Mouse (Mus musculus): ENCODE data around the gene Aqp5.

The Aqp5 gene

GRCm38 (mm10) chr15:99590429-99591084 lies at the start of gene Aqp5:
Gene Aqp5 (plus strand): TSS chr15:99590782.
- peak; percentile 45 for DNase-seq (ENCODE audit: low spot score)

DNA sequence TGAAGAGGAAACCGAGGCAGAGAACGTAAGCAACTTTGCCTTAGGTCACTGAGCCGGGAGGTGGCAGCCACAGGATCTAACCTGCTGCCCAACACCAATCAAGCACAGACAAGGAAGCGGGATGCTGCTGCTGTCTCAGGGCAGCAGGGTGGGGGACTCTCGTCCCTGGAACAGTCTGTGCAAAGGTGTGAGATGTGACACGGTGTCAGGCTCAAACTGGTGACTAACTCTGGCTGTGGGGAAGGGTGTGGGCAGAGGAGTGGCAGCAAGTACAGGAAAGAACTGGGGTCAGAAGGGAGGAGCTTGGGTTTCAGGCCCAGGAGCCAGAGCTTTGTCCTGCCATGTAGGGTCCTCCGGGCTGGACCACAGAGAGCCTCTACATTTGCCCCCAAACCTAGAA lies 46.5 kb upstream of the Aqp5 start:
- DNase-seq (ENCODE audit: low spot score) = no peak

DNA sequence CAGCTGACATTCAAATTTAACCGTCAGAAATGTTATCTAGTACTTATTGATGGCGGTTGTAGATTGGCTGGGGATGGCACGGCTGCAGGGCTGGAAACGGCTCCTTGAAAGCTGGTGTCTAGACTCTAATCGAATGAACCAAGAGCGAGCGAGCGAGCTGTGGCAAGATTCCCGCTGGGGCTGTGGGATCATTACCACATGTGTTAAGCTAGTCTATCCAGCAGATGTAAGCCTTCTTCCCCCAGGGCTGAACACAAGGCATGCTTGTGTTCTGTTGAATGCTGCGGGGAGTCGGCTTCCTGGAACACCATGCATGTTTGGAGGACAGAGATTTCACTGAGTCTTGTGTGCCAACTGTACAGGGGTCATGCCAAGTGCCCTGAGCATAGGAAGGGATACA lies 44.0 kb upstream of the Aqp5 start:
- no peak for DNase-seq (ENCODE audit: low spot score)

- no peak for DNase-seq (ENCODE audit: low spot score)
Observed at GRCm38 (mm10) chr15:99547732-99548131, 42.9 kb upstream of the Aqp5 start.

DNA sequence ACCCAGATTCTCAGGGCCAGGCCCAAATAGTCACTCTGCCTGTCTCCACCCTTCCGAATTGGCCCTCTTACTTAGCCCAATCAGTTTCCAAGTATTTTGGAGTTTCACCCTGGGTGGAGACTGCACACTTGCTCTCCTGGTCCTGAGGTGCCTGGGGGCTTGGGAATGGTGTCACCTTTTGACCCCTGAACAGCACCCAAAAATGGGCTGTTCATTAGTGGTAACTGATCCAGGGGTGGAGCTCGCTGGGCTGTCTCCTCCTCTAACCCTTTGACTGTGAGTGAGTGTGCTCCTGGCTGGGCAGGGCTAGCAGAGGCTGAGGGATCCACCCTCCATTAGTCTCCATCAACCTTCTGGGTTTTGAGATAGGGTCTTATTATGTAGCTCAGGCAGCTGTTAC lies 40.7 kb upstream of the Aqp5 start:
- DNase-seq (ENCODE audit: low spot score) = no peak

DNA sequence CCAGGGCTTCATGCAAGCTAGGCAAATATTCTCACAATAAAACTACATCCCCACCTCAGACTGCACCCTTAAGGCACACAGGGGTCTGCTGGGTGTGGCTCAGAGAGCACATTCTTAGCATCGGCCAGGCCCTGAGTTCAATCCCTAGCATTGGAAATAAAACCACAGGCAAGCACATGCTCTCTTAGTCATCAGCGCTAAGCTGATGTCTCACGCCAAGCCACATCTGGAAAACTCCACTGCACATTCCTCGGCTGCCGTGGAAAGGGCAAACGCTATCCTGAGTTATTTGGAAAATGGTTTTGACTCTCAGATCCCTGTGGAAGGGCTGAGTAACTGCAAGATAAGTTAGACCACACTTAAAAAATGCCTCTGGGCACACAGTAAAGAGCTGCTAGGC lies 36.8 kb upstream of the Aqp5 start:
- no peak for DNase-seq (ENCODE audit: low spot score)

DNA sequence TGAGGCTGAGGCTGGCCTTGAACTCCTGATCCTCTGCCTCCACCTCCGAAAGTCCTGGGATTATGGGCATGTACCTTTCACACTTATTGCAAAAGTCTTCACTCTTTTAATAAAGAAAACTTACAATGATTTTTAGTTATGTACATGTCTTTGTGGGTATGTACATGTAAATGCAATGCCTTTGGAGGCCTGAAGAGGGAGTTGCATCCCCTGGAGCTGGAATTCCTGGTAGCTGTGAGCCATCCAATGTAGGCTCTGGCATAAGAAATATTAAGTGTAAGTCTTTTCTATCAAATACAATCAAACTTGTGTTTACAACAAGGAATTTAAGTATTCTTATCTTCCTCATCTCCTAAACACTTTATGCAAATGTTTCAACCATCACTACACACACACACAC lies 31.6 kb upstream of the Aqp5 start:
- no peak for DNase-seq (ENCODE audit: low spot score)

DNA sequence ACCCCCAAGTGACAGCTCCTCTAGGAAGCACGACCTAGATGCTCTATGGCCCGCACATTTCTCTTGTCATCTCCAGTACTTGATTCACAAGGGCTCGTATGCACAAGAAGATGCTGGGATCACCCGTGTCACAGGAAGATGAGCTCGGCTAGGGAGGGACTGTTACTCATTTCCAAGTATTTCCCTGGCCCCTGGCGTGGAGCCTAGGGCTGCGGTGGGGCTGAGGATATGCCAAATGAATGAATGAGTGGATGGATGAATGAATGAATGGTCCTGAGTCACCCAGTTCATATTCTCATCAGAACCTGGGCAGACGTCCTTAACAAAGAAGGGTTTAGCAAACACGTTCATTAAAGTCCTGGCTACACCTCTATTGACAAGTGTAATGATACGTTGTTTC lies 30.3 kb upstream of the Aqp5 start:
- no peak for DNase-seq (ENCODE audit: low spot score)

DNA sequence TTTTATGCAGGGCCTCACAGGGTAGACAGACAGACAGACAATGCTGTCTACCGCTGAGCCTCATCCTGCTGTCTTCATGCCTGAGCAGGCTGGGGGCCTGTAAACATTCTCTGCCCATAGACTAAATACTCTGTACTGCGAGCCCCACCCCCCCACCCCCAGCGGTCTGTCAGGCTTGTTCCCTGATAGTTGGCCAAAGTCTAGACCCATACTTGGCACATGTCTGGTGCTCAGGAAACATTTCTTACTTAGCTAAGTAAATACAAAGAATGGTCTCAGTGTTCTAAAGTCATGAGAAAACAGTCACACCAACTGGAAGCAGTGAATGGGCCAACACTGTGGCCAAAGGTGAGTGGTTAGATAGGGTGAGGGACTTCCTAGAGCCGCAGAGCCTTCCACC lies 23.2 kb upstream of the Aqp5 start:
- DNase-seq (ENCODE audit: low spot score) = no peak

- DNase-seq (ENCODE audit: low spot score) = no peak
Observed at GRCm38 (mm10) chr15:99568682-99569081, 21.9 kb upstream of the Aqp5 start.

DNA sequence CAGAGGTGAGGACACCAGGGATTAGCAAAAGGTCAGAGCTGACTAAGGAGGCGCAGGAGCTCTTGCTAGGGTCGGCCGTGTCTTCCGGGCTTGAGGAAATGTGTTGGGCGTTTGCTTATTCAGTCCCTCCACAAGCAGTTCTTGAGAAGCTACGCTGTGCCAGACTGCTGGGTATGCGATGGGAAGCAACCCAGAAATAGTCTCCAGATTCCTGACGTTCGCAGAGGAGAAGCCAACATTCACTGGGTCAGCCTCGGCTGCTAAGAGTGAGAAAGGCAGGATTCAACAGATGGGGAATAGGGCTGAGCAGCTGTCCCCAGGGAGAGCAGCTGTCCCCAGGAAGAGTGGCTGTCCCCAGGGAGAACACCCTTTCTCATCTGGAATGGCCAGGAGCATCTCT lies 21.5 kb upstream of the Aqp5 start:
- DNase-seq (ENCODE audit: low spot score) = no peak

DNA sequence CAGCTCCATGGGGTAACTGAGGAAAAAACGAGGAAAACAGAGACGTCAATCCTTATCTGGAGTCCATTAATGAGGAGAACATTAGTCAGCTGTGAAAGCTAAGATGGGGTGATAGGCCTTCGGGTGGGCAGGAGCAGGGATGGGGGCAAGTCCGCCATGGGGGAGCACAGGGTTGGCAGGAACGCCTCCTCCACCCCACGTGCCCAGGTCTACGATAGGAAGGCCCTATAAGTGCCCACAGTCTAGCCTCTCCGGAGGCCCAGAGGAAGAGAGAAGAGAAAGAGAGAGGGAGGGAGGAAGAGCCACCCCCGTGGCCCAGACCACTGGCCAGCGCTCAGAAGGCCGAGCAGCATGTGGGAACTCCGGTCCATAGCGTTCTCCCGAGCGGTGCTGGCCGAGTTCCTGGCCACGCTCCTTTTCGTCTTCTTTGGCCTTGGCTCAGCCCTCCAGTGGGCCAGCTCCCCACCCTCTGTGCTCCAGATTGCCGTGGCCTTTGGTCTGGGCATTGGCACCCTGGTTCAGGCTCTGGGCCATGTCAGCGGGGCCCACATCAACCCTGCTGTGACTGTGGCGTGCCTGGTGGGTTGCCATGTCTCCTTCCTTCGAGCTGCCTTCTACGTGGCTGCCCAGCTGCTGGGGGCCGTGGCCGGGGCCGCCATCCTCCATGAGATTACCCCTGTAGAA lies 11.6 kb upstream of the Aqp5 start, which contains the start of gene Aqp2:
Gene Aqp2 (plus strand): TSS at position 254 of the 684 bp plus-strand sequence.
- DNase-seq (ENCODE audit: low spot score) = peak; percentile 55

- peak; percentile 53 for DNase-seq (ENCODE audit: low spot score)
Observed at GRCm38 (mm10) chr15:99583463-99584344, 6.9 kb upstream of the Aqp5 start.

- no peak for DNase-seq (ENCODE audit: low spot score)
Observed at GRCm38 (mm10) chr15:99584407-99585202, 6.0 kb upstream of the Aqp5 start.

- DNase-seq (ENCODE audit: low spot score) = no peak
Observed at GRCm38 (mm10) chr15:99585741-99586140, 4.8 kb upstream of the Aqp5 start.

DNA sequence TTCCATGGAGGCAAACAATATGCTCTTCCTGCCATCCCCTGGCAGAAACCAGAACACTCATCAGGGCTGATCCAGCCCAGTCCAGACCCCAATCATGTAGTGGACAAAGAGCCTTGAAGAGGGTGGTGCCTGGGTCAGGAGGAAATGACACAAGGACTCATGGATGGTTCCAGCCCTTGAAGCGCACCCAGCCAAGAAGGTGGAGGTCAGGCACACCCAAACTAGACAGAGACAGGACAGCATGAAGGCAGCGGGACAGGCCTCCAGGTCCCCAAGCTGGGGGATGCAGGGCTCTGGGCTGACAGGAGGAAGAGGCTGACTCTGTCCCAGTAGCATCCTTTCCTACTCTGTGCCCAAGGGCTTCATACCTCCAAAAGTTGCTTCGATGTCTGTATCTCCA lies 4.1 kb upstream of the Aqp5 start:
- no peak for DNase-seq (ENCODE audit: low spot score)

- DNase-seq (ENCODE audit: low spot score) = no peak
Observed at GRCm38 (mm10) chr15:99589237-99589636, 1.3 kb upstream of the Aqp5 start.

GRCm38 (mm10) chr15:99589704-99590103 lies 878 bp upstream of the Aqp5 start:
- DNase-seq (ENCODE audit: low spot score) = no peak

GRCm38 (mm10) chr15:99592177-99592576 lies 1.6 kb downstream of the Aqp5 start:
- no peak for DNase-seq (ENCODE audit: low spot score)

- no peak for DNase-seq (ENCODE audit: low spot score)
Observed at GRCm38 (mm10) chr15:99592877-99593276, 2.3 kb downstream of the Aqp5 start.

DNA sequence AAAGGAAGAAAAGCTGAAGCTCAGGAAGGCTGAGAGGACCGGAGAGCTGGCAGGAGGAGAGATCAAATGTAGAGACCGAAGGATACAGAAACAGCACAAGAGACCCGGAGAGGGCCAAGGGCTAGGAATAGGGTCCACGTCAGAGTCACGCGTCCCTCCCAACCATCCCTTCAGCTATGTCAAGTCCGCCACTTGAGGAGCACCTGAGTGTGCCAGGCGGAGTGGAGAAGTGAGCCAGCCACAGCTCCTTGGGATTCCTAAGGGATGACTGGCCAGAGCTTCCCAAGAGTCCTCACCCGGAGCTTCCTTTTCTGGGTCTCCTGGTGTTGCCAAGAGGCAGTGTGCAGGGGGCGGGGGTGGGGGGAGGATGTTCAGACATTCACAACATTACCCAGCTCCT lies 4.4 kb downstream of the Aqp5 start:
- DNase-seq (ENCODE audit: low spot score) = no peak

GRCm38 (mm10) chr15:99596056-99596687 lies 5.6 kb downstream of the Aqp5 start:
- peak; percentile 83 for DNase-seq (ENCODE audit: low spot score)
